Comparison of ENCODE assay signal across 9 mouse cellular contexts in genomic region chr11:94468582-94469064, GRCm38 (mm10). TPM values are rescaled to one million over a fixed set of nuclear protein-coding genes. Genes with fewer than 3 reads are reported as not detected.
A peak's percentile ranks its signal among the peaks of the same experiment; 100 is the strongest.
DNase-seq lines count a peak whose midpoint lies in the region; ATAC-seq and TF ChIP-seq lines count a peak whose summit lies in the region.
"Had no signal": no experiment of that assay in that cellular context is flagged by ENCODE, and none has a peak within 500 bp of the region (broad histone marks: within the 10 kb centered on the region; RNA-seq: fewer than 3 reads in every experiment).

No protein-coding gene starts in this region.

- intact Hi-C loops in left cerebral cortex, postnatal 14 days (cut with DNase I), result no loop called here
- intact Hi-C loops in heart, postnatal 14 days (cut with DNase I), result no loop called here

- TF ChIP-seq CTCF in thymus, adult 2 months (IDR thresholded peaks at IDR 0.05; ENCODE audit: borderline replicate concordance, control insufficient read depth, extremely low read depth, insufficient read depth, low read length, poor library complexity), result no peak

- no peak for TF ChIP-seq POLR2A in thymus, adult 2 months (IDR thresholded peaks at IDR 0.05; ENCODE audit: control insufficient read depth, extremely low read depth, insufficient read depth, low read length, poor library complexity)

- no peak overlapping the region for H3K4me3 ChIP-seq in kidney, embryonic 15.5 days (replicated peaks)
- H3K4me3 ChIP-seq in hindbrain, embryonic 10.5 days, result peak overlapping the region; percentile 27; the same call in 1 of the 2 replicates
- no peak overlapping the region for H3K4me3 ChIP-seq in thymus, adult 2 months (ENCODE audit: control insufficient read depth, insufficient read depth, low read length)
- H3K4me3 ChIP-seq: myocyte had no signal

- peaks cover 89% of the 10 kb centered on the region for H3K4me1 ChIP-seq in kidney, embryonic 15.5 days
- peaks cover 100% of the 10 kb centered on the region for H3K4me1 ChIP-seq in hindbrain, embryonic 10.5 days (replicated peaks)
- H3K4me1 ChIP-seq in thymus, adult 2 months (replicated peaks; ENCODE audit: control insufficient read depth, insufficient read depth, low read length), result peaks cover 13% of the 10 kb centered on the region

- DNase-seq in kidney, postnatal 25 days, result no peak
- DNase-seq in hindbrain, embryonic 10.5 days (ENCODE audit: low spot score), result peak; percentile 88
- peak; percentile 79 to 94 for DNase-seq in left cerebral cortex, postnatal 14 days (ENCODE audit: low spot score in 2 of 2)
- peak; percentile 53 for DNase-seq in retina, postnatal 7 days (ENCODE audit: low read depth, low spot score)
- no peak for DNase-seq in kidney, postnatal 36 days
- DNase-seq in heart, postnatal 14 days, result no peak
- no peak for DNase-seq in thymus, adult 2 months

- H3K27ac ChIP-seq in kidney, embryonic 15.5 days, result peak overlapping the region; percentile 38; the same call in 1 of the 2 replicates
- peak overlapping the region; percentile 94 for H3K27ac ChIP-seq in hindbrain, embryonic 10.5 days
- no peak overlapping the region for H3K27ac ChIP-seq in thymus, adult 2 months (ENCODE audit: control insufficient read depth, insufficient read depth, low read length)

- no peak for ATAC-seq in kidney, embryonic 15.5 days (replicated peaks; ENCODE audit: low FRiP score)

- WGBS in kidney, embryonic 15.5 days, result 45% methylated on average over 4 of the region's 4 CpGs
- whole genome bisulfite sequencing in hindbrain, embryonic 10.5 days, result 12% methylated on average over 4 of the region's 4 CpGs
- WGBS in thymus, adult 2 months, result 82% methylated on average over 4 of the region's 4 CpGs

- H3K4me2 ChIP-seq in kidney, embryonic 15.5 days, result 0 out of 2 replicates have a peak overlapping the region, but pooled peaks have one; percentile 0

- H3K9me3 ChIP-seq in kidney, embryonic 15.5 days (replicated peaks), result no peaks in the 10 kb centered on the region
- no peaks in the 10 kb centered on the region for H3K9me3 ChIP-seq in hindbrain, embryonic 10.5 days

- H3K9ac ChIP-seq in kidney, embryonic 15.5 days, result no peak overlapping the region

- peaks cover 17% of the 10 kb centered on the region for H3K27me3 ChIP-seq in kidney, embryonic 15.5 days
- peaks cover 55% of the 10 kb centered on the region for H3K27me3 ChIP-seq in hindbrain, embryonic 10.5 days (ENCODE audit: insufficient read depth, poor library complexity, severe bottlenecking)
- H3K27me3 ChIP-seq in thymus, adult 2 months (ENCODE audit: control insufficient read depth, insufficient read depth, low read length), result peaks cover 18% of the 10 kb centered on the region

- H3K36me3 ChIP-seq in kidney, embryonic 15.5 days, result no peaks in the 10 kb centered on the region
- H3K36me3 ChIP-seq in hindbrain, embryonic 10.5 days, result no peaks in the 10 kb centered on the region; the same call in 1 of the 2 replicates
- H3K36me3 ChIP-seq in thymus, adult 2 months (ENCODE audit: control insufficient read depth, insufficient read depth, low read length), result no peaks in the 10 kb centered on the region

RNA-seq across cellular contexts. Expression of gene Cacna1g, which starts 5.4 kb away (rescaled TPM):
- polyA plus RNA-seq in kidney, embryonic 15.5 days (2015; fragmentation: Nextera tagmentation; extraction: Ambion mirVana), result 8.5 and 9.9 TPM in 2 replicates
- 5.3 and 7.7 TPM in 2 replicates for polyA plus RNA-seq in hindbrain, embryonic 10.5 days (2016; fragmentation: Nextera tagmentation; extraction: Ambion mirVana)
- 100 to 1,000 TPM; 107 to 130 TPM for total RNA-seq in left cerebral cortex, postnatal 14 days (2021)
- total RNA-seq in heart, postnatal 14 days (2021), result 10 to 100 TPM; 27.6 to 28.8 TPM
- polyA plus RNA-seq in thymus, adult 2 months (2012; rRNA removed), result 2.3 and 6.5 TPM in 2 replicates

RNA-seq across cellular contexts. Expression of gene Spata20, which starts 17.4 kb away (rescaled TPM):
- polyA plus RNA-seq in kidney, embryonic 15.5 days (2015; fragmentation: Nextera tagmentation; extraction: Ambion mirVana), result 0.05 and 0.19 TPM in 2 replicates
- polyA plus RNA-seq in hindbrain, embryonic 10.5 days (2016; fragmentation: Nextera tagmentation; extraction: Ambion mirVana), result 0.05 TPM in 1 of 2 replicates, not detected in the other
- total RNA-seq in left cerebral cortex, postnatal 14 days (2021), result under 1 TPM; 0.38 to 0.62 TPM
- total RNA-seq in heart, postnatal 14 days (2021), result 1 to 10 TPM in 1 of 2 experiments, under 1 TPM in 1; 0.54 to 1.1 TPM
- polyA plus RNA-seq in thymus, adult 2 months (2012; rRNA removed), result 0.04 and 0.39 TPM in 2 replicates
- polyA plus RNA-seq: myocyte had no signal

RNA-seq across cellular contexts. Expression of gene Epn3, which starts 31.2 kb away (rescaled TPM):
- polyA plus RNA-seq in kidney, embryonic 15.5 days (2015; fragmentation: Nextera tagmentation; extraction: Ambion mirVana), result 16.5 and 18.4 TPM in 2 replicates
- polyA plus RNA-seq in hindbrain, embryonic 10.5 days (2016; fragmentation: Nextera tagmentation; extraction: Ambion mirVana), result 1.7 and 1.9 TPM in 2 replicates
- 1 to 10 TPM in 1 of 2 experiments, under 1 TPM in 1; 0.95 to 1.3 TPM for total RNA-seq in left cerebral cortex, postnatal 14 days (2021)
- total RNA-seq in heart, postnatal 14 days (2021), result 10 to 100 TPM; 19.9 to 24.0 TPM
- 1.8 and 3.3 TPM in 2 replicates for polyA plus RNA-seq in thymus, adult 2 months (2012; rRNA removed)

RNA-seq across cellular contexts. Expression of gene Mycbpap, which starts 52.9 kb away (rescaled TPM):
- 3.6 and 4.4 TPM in 2 replicates for polyA plus RNA-seq in kidney, embryonic 15.5 days (2015; fragmentation: Nextera tagmentation; extraction: Ambion mirVana)
- 3.9 and 4.6 TPM in 2 replicates for polyA plus RNA-seq in hindbrain, embryonic 10.5 days (2016; fragmentation: Nextera tagmentation; extraction: Ambion mirVana)
- 1 to 10 TPM; 3.2 to 3.8 TPM for total RNA-seq in left cerebral cortex, postnatal 14 days (2021)
- 1 to 10 TPM; 1.4 to 2.1 TPM for total RNA-seq in heart, postnatal 14 days (2021)
- 0.13 and 0.19 TPM in 2 replicates for polyA plus RNA-seq in thymus, adult 2 months (2012; rRNA removed)

Comparison
In these comparisons a context has a peak if more than half of its experiments do, and no peak if none do; other contexts are left out.
1. DNase-seq: peak in hindbrain, embryonic 10.5 days (single experiment), left cerebral cortex, postnatal 14 days (2 of 2) and retina, postnatal 7 days (single experiment); none in kidney, postnatal 25 days (0 of 2), kidney, postnatal 36 days (0 of 2), heart, postnatal 14 days (0 of 2) and thymus, adult 2 months (single experiment).